Mouse (Mus musculus) cerebellum, adult 18-20 months (tissue): ENCODE data around the gene Zfp583.
"Not testable (repeated sequence)": the region's sequence is repeated elsewhere in the genome, so short reads cannot be mapped to it uniquely, and the experiment has no call there.

Source experiments
- DNase-seq, 2 experiments: peaks; one replicate each; pipeline ENCODE4 v3.0.0; 2021

Gene Zfp583

DNA sequence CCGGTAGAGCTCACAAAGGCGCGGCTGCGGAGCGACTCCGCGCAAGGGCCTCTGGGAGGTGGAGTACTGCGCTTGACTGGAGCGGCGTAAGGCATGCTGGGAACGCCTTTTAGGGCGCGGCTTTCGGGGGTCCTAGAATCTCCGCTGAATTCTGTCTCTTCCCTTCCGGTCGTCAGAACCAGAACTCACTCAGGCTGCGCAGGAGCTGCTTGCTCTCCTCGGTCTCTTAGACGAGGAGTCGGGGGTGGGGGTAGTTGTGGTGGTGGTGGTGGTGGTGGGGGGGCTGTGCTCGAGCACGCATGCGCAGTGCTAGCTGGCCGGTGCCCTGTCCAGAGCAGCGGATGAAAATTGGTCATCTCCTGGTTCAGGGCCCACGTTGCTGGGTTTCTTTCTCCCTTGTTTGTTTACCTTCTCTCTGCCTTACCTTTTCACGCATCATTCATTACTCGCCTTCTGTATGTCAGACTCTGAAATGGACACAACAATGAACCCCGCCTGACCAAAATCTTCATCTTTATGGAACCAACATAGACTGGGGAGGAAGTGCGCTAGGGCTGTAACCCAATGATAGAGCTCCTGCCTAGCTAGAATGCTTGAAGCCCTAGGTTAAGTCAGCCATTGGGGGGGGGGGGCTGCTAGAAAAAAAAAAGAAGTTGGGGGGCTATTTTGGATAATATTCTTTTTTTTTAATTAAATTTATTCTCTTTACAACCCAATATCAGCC lies at the start of gene Zfp583:
Gene Zfp583, minus strand, starts transcription at position 53 of the 724 bp plus-strand sequence.
- peak; percentile 90 for DNase-seq

- DNase-seq, result no peak
These were observed 47.4 kb upstream of the Zfp583 start for GRCm38 (mm10) chr7:6378441-6378840.

DNA sequence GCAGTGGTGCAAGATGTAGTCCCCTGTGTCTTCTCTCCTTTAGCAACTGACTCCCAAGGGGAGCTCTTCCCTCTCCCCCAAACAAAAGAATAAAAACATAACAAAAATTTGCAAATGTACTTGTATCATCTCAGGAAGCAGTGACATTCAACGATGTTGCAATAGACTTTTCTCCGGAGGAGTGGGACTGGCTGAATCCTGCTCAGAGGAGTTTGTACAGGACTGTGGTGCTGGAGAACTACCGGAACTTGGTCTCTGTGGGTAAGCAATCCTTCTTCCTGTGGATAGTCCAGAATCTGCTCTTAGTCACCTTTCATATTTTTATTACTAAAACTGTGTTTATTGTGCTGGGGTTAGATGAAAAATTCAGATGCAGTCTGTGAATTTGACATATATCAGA lies 41.9 kb upstream of the Zfp583 start:
- DNase-seq, result no peak

DNA sequence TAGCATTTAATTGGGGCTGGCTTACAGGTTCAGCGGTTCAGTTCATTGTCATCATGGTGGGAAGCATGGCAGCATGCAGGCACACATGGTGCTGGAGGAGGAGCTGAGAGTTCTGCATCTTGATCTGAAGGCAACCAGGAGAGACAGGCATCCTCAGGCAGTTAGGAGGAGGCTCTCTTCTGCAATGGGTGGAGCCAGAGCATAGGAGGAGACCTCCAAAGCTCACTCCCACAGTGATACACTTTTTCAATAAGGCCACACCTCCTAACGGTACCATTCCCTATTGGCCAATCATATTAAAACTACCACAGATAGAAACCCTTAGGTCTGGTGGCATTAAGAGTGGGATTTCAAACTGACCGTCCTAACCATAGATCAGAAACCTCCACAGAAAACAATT lies 38.4 kb upstream of the Zfp583 start:
- no peak for DNase-seq

GRCm38 (mm10) chr7:6368146-6368545 lies 37.1 kb upstream of the Zfp583 start:
- DNase-seq, result not testable (repeated sequence)

GRCm38 (mm10) chr7:6367185-6367584 lies 36.1 kb upstream of the Zfp583 start:
- no peak for DNase-seq

DNA sequence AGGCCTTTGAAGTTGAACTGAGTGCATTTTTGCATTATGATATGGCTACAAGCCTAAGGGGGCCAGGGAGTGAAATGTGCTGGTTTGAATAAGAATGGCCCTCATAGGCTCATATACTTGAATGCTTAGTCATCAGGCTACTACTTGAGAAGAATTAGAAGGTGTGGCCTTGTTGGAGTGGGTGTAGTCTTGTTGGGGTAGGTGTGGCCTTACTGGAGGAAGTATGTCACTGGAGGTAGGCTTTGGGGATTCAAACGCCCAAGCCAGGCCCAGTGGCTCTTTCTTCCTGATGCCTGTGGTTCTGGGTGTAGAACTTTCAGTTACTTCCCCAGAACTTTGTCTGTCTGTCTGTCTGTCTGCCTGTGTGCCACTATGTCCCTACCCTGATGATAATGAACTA lies 33.7 kb upstream of the Zfp583 start:
- DNase-seq, result no peak

DNA sequence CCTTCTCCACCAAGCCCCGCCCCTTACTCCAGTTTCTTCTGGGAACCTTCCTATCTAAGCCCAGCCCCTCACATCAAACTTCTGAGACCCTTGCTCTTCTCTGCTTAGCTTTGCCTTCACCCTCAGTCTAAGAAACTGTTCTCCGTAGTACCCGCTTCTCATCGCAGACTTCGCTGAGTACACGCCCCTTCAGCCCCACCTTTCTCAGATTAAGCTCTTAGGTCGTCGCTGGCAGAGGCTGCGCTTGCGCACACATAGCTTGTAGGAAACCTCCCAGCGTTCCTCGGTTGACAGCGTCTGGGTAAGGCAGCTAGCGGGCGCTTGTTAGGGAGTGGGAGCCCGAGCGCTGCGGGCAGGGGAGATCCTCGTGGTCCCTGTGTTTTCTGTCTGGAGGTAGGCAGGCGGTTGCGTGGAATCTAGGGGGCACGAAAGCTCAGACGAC lies 32.0 kb upstream of the Zfp583 start, which contains the start of gene Zfp78:
Gene Zfp78, plus strand, starts transcription at position 234 of the 442 bp plus-strand sequence.
- peak in 1 of 2 experiments; percentile 91 for DNase-seq

GRCm38 (mm10) chr7:6362268-6363046 lies 31.4 kb upstream of the Zfp583 start:
- peak; percentile 99 to 100 for DNase-seq

- peak in 1 of 2 experiments; percentile 27 for DNase-seq
These were observed 30.7 kb upstream of the Zfp583 start for GRCm38 (mm10) chr7:6361756-6362155.

- no peak for DNase-seq
These were observed 29.5 kb upstream of the Zfp583 start for GRCm38 (mm10) chr7:6360477-6361060.

DNA sequence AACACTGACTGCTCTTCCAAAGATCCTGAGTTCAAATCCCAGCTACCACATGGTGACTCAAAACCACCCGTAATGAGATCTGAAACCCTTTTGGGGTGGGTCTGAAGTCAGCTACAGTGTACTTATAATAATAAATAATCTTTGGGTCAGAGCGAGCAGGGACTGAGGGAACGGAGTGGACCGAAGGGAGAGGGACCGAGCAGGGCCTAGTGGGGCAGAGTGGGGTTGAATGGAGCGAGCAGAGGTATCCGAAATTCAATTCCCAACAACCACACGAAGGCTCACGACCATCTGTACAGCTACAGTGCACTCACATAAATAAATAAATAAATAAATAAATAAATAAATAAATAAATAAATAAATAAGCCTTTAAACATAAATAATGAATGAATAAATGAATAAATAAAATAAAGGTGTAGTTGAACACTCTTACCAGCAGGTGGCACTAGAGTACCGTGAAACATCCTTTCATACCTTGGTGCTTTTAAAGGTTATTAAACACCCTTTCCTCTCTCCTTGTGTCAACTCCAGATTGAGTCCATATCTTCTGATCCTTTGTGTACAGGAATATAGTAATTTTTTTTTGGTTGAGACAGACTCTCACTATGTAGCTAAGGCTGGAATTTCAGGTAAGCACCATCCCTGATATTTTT lies 28.0 kb upstream of the Zfp583 start:
- DNase-seq, result peak; percentile 24 to 56

DNA sequence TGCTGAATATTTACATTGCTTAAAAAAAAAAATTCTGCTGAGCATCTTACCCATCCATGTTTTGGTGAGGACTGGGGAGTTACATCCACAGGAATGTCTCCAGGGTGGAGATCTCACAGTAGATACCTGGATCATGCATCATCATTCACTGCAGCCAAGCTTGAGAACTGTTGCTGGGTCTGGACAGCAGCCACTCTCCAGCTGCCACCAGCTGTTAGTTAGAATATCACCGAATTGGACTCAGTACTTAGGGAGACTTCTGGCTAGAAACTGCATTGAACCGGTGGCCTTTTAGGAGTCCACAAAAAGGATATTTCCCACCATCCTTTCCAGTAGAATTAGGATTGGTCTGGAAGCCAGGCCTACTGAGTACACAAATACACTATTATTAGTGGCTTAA lies 27.0 kb upstream of the Zfp583 start:
- no peak for DNase-seq

- DNase-seq, result no peak
These were observed 13.0 kb upstream of the Zfp583 start for GRCm38 (mm10) chr7:6344124-6344523.

DNA sequence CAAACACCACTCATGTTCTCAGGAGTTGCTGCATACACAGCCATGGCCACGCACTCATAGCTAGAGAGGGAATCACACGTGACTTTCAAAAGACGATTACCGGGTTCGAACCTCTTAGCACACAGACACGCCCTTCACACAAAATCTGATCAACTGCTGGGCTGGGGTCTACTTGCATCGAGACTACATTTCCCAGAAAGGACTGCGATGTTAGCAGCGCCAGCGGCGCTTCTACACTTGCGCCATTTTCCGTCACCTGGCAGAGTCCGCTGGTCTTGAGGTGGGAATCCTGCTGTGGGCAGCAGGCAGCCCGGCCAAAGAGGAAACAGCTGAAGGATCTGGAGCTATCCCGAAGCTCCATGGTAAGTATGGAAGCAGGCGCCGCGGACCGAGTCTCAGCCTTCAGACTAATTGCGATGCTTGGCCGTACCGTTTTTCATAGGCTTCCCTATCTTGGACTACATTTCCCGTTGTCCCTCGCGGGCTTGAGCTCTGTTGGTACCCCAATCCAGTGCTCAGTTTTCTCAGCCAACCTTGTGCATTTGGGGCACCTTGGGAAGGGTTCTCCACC lies 12.5 kb upstream of the Zfp583 start, which contains the start of gene Gm3854:
Gene Gm3854, plus strand, starts transcription at position 259 of the 571 bp plus-strand sequence.
- DNase-seq, result peak; percentile 82 to 87

GRCm38 (mm10) chr7:6339865-6340264 lies 8.8 kb upstream of the Zfp583 start:
- no peak for DNase-seq

GRCm38 (mm10) chr7:6330458-6331232 lies 440 bp downstream of the Zfp583 start:
- DNase-seq, result peak in 1 of 2 experiments; percentile 31

GRCm38 (mm10) chr7:6300796-6301195 lies 30.3 kb downstream of the Zfp583 start:
- DNase-seq, result not testable (repeated sequence)

- DNase-seq, result not testable (repeated sequence)
These were observed 40.0 kb downstream of the Zfp583 start for GRCm38 (mm10) chr7:6291121-6291520.

GRCm38 (mm10) chr7:6286921-6287531 lies 44.1 kb downstream of the Zfp583 start:
- peak; percentile 40 to 43 for DNase-seq
